Mouse (Mus musculus) bone marrow macrophage, adult 2 months (primary cell): ENCODE measurements around the gene Dmwd.

ENCODE experiments used
- CTCF ChIP-seq: IDR thresholded peaks from 2 replicates; pipeline ENCODE4 v1.5.1; 2012; ENCODE audit warnings: low read depth, mild to moderate bottlenecking, low read length, moderate library complexity
- POLR2A ChIP-seq: IDR thresholded peaks from 2 replicates; pipeline ENCODE4 v1.6.1; 2012; ENCODE audit warnings: mild to moderate bottlenecking, low read depth, low read length, borderline replicate concordance

DNA sequence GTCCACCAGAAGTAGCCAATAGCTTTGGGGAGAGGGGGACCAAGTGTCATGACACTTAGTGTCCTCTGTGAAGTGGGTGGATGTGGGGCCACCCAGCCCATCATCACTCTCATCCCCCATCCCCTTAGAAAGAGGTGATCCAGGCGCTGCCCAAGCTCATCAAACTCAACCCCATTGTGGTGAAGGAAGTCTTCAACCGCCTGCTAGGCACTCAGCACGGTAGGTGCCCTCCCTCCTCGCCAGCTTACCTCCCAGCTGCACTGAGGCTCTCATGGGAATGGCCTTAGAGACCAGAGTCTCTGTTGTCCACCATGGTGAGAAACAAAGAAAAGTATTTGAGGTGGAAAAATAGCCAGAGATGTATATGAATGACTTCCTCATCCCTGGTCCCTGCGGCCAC lies 26.8 kb upstream of the Dmwd start:
- TF ChIP-seq CTCF: no peak
- TF ChIP-seq POLR2A: no peak
